In the genomic region with DNA sequence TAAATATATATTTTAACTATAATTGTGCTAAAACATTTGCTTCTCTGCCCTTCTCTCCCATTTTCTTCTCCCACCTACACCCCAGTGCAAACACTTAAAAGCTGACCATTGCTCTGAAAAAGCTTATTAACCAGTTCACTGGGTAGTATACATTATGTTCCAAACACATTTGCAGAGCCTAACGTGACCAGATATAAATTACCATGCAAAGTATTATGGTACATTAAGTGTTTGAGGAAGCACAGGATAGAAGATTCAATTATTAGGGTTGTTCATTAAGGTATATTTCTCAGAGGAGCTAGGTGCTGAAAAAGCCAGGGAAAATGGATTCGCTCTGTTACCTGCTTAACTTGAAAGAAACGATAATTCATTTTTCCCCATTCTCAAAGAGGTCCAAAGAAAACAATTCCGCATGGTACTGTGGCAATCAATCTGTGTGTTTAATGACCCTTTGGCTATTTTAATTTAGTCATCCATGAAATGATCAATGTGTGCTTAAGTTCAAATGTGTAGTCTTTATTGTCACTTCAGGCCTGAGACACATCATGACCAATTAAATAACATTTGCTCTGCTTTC, we compare ENCODE assay signal across 23 mouse cellular contexts.
"Had no signal": no experiment of that assay in that cellular context is flagged by ENCODE, and none has a peak within 500 bp of the region (broad histone marks: within the 10 kb centered on the region; RNA-seq: fewer than 3 reads in every experiment).

No protein-coding gene starts in this region.

- H3K4me1 ChIP-seq: heart, embryonic 13.5 days; heart, embryonic 15.5 days; hindbrain, embryonic 13.5 days; hindbrain, embryonic 15.5 days; limb, embryonic 13.5 days; limb, embryonic 15.5 days; liver, embryonic 12.5 days had no signal

- DNase-seq: forebrain, postnatal 0 days; gastrocnemius, postnatal 14 days; gastrocnemius, postnatal 36 days; heart, adult 11 months; heart, adult 2 months; heart, postnatal 14 days; heart, postnatal 36 days; kidney, adult 11 months; kidney, adult 8-10 months; kidney, postnatal 36 days; layer of hippocampus, adult 9-11 months; layer of hippocampus, postnatal 36 days; left cerebral cortex, postnatal 4 days had no signal

- ATAC-seq: forebrain, postnatal 0 days; hindbrain, postnatal 0 days; intestine, embryonic 16.5 days; liver, embryonic 12.5 days had no signal

- H3K4me2 ChIP-seq: heart, embryonic 11.5 days; heart, embryonic 13.5 days; heart, embryonic 15.5 days; hindbrain, embryonic 13.5 days; hindbrain, embryonic 15.5 days; limb, embryonic 13.5 days; limb, embryonic 15.5 days; liver, embryonic 12.5 days had no signal

- H3K9ac ChIP-seq: forebrain, postnatal 0 days; heart, embryonic 13.5 days; heart, embryonic 15.5 days; hindbrain, embryonic 13.5 days; hindbrain, embryonic 15.5 days; limb, embryonic 13.5 days; limb, embryonic 15.5 days; liver, embryonic 12.5 days had no signal

- H3K36me3 ChIP-seq: heart, embryonic 13.5 days; heart, embryonic 15.5 days; hindbrain, embryonic 13.5 days; hindbrain, embryonic 15.5 days; limb, embryonic 13.5 days; limb, embryonic 15.5 days; liver, embryonic 12.5 days had no signal

- H3K27me3 ChIP-seq: heart, embryonic 13.5 days; heart, embryonic 15.5 days; hindbrain, embryonic 13.5 days; hindbrain, embryonic 15.5 days; limb, embryonic 13.5 days; limb, embryonic 15.5 days; liver, embryonic 12.5 days had no signal

- H3K4me3 ChIP-seq: heart, adult 2 months; heart, embryonic 13.5 days; heart, embryonic 15.5 days; hindbrain, embryonic 13.5 days; hindbrain, embryonic 15.5 days; limb, embryonic 13.5 days; limb, embryonic 15.5 days; liver, embryonic 12.5 days had no signal

- H3K27ac ChIP-seq: heart, adult 2 months; heart, embryonic 13.5 days; heart, embryonic 15.5 days; hindbrain, embryonic 13.5 days; hindbrain, embryonic 15.5 days; hindbrain, postnatal 0 days; limb, embryonic 13.5 days; limb, embryonic 15.5 days; liver, embryonic 12.5 days had no signal

- H3K9me3 ChIP-seq: heart, embryonic 13.5 days; heart, embryonic 15.5 days; hindbrain, embryonic 13.5 days; hindbrain, embryonic 15.5 days; limb, embryonic 13.5 days; limb, embryonic 15.5 days; liver, embryonic 12.5 days had no signal
